Mouse (Mus musculus) T-helper 17 cell (primary cell): ENCODE results near the gene Lefty1.
"Not testable (repeated sequence)": the region's sequence is repeated elsewhere in the genome, so short reads cannot be mapped to it uniquely, and the experiment has no call there.

Source experiments
- in situ Hi-C, 2 experiments: fragments of 300-600 bp; cut with MboI, MseI; formaldehyde crosslinking; loops; 1 replicate in 1 of 2; 2 replicates in 1 of 2; pipeline ENCODE4 v1.15.1; 2025; ENCODE audit warnings: high pct_unique_total_duplicates in 2 of 2

Gene Lefty1

GRCm38 (mm10) chr1:180916425-180916824 is 18.4 kb upstream of the Lefty1 start:
- in situ Hi-C loops = loop anchor here in 1 of 2 experiments (25.0 kb wide), 1 partner anchor 1596 kb away; the partner anchor contains the start of gene Capn2

- in situ Hi-C loops = loop anchor here in 1 of 2 experiments (25.0 kb wide), 1 partner anchor 1595 kb away; the partner anchor contains the start of gene Capn2
These were observed 17.8 kb upstream of the Lefty1 start for GRCm38 (mm10) chr1:180917053-180917452.

GRCm38 (mm10) chr1:180919686-180920085 is 15.1 kb upstream of the Lefty1 start:
- in situ Hi-C loops = loop anchor here in 1 of 2 experiments (25.0 kb wide), 1 partner anchor 1593 kb away; the partner anchor contains the start of gene Capn2

GRCm38 (mm10) chr1:180922273-180923048 is 12.4 kb upstream of the Lefty1 start:
- in situ Hi-C loops = loop anchor here in 1 of 2 experiments (25.0 kb wide), 1 partner anchor 1590 kb away; the partner anchor contains the start of gene Capn2

- in situ Hi-C loops = loop anchor here in 1 of 2 experiments (25.0 kb wide), 1 partner anchor 1588 kb away; the partner anchor contains the start of gene Capn2
These were observed 10.1 kb upstream of the Lefty1 start for GRCm38 (mm10) chr1:180924737-180925136.

GRCm38 (mm10) chr1:180926286-180926685 is 8.5 kb upstream of the Lefty1 start:
- in situ Hi-C loops = no loop called here

GRCm38 (mm10) chr1:180929599-180929998 is 5.2 kb upstream of the Lefty1 start:
- in situ Hi-C loops = no loop called here

- in situ Hi-C loops = no loop called here
These were observed 3.7 kb upstream of the Lefty1 start for GRCm38 (mm10) chr1:180931106-180931505.

- in situ Hi-C loops = no loop called here
These were observed 1.2 kb upstream of the Lefty1 start for GRCm38 (mm10) chr1:180933659-180934058.

- in situ Hi-C loops = not testable (repeated sequence)
These were observed 2.0 kb downstream of the Lefty1 start for GRCm38 (mm10) chr1:180936610-180937398.

GRCm38 (mm10) chr1:180937631-180938030 is 2.8 kb downstream of the Lefty1 start:
- in situ Hi-C loops = not testable (repeated sequence)

- in situ Hi-C loops = not testable (repeated sequence)
These were observed 4.0 kb downstream of the Lefty1 start for GRCm38 (mm10) chr1:180938781-180939180.

- in situ Hi-C loops = no loop called here
These were observed 6.1 kb downstream of the Lefty1 start for GRCm38 (mm10) chr1:180940776-180941460.

GRCm38 (mm10) chr1:180941726-180942125 is 6.9 kb downstream of the Lefty1 start:
- in situ Hi-C loops = no loop called here

GRCm38 (mm10) chr1:180942166-180943031 is 7.6 kb downstream of the Lefty1 start, which contains the start of gene Tmem63a:
Tmem63a (plus strand) TSS chr1:180942344.
- in situ Hi-C loops = no loop called here

- in situ Hi-C loops = no loop called here
These were observed 8.3 kb downstream of the Lefty1 start for GRCm38 (mm10) chr1:180943032-180943644.

- in situ Hi-C loops = no loop called here
These were observed 9.1 kb downstream of the Lefty1 start for GRCm38 (mm10) chr1:180943896-180944295.

GRCm38 (mm10) chr1:180944553-180944952 is 9.7 kb downstream of the Lefty1 start:
- in situ Hi-C loops = no loop called here

GRCm38 (mm10) chr1:180945001-180945980 is 10.5 kb downstream of the Lefty1 start:
- in situ Hi-C loops = no loop called here
